8 mouse cellular contexts compared by ENCODE assay signal in genomic region chr7:25859962-25860870, GRCm38 (mm10). TPM values are rescaled to one million over a fixed set of nuclear protein-coding genes. Genes with fewer than 3 reads are reported as not detected.
DNase-seq lines count a peak whose midpoint lies in the region; ATAC-seq and TF ChIP-seq lines count a peak whose summit lies in the region.

No protein-coding gene starts in this region.

- WGBS in lung, adult 2 months: 25% methylated on average over 9 of the region's 9 CpGs
- 20% methylated on average over 9 of the region's 9 CpGs for whole genome bisulfite sequencing in embryonic facial prominence, embryonic 13.5 days

- TF ChIP-seq CTCF in lung, adult 2 months (IDR thresholded peaks at IDR 0.05; ENCODE audit: insufficient read depth, low read length): peak; percentile 34; the same call in 1 of the 2 replicates

- no peaks in the 10 kb centered on the region for H3K4me1 ChIP-seq in lung, adult 2 months (ENCODE audit: control insufficient read depth, insufficient read depth, low read length)
- 0 out of 2 replicates have a peak, but pooled peaks cover 9% of the 10 kb centered on the region for H3K4me1 ChIP-seq in embryonic facial prominence, embryonic 13.5 days

- H3K27me3 ChIP-seq in embryonic facial prominence, embryonic 13.5 days: no peaks in the 10 kb centered on the region

- H3K36me3 ChIP-seq in embryonic facial prominence, embryonic 13.5 days: no peaks in the 10 kb centered on the region

- ATAC-seq in embryonic facial prominence, embryonic 13.5 days (ENCODE audit: insufficient number of reproducible peaks, insufficient read depth, low FRiP score, low TSS enrichment, low read depth): 0 out of 2 replicates have a peak, but pooled peaks have one; percentile 6

- H3K4me3 ChIP-seq in lung, adult 2 months (replicated peaks; ENCODE audit: extremely low read depth, low read depth, low read length): no peak overlapping the region
- H3K4me3 ChIP-seq in embryonic facial prominence, embryonic 13.5 days: peak overlapping the region; percentile 29

- TF ChIP-seq POLR2A in lung, adult 2 months (IDR thresholded peaks at IDR 0.05; ENCODE audit: borderline replicate concordance, extremely low read depth, low read depth, low read length): no peak

- H3K27ac ChIP-seq in embryonic facial prominence, embryonic 13.5 days: no peak overlapping the region

- H3K9me3 ChIP-seq in embryonic facial prominence, embryonic 13.5 days: 0 out of 2 replicates have a peak, but pooled peaks cover 3% of the 10 kb centered on the region

- peak overlapping the region; percentile 61; the same call in 1 of the 2 replicates for H3K9ac ChIP-seq in embryonic facial prominence, embryonic 13.5 days

- peak overlapping the region; percentile 58 for H3K4me2 ChIP-seq in embryonic facial prominence, embryonic 13.5 days

- no peak for DNase-seq in lung, adult 2 months
- no peak for DNase-seq in lung, postnatal 25 days (ENCODE audit: low spot score)
- peak; percentile 12 for DNase-seq in hindlimb bud, embryonic 11.5 days (ENCODE audit: extremely low spot score, low read depth, low spot score)
- DNase-seq in lung, postnatal 36 days: peak; percentile 32
- DNase-seq in natural killer cell, adult 2 months (ENCODE audit: low spot score in 2 of 2): no peak
- DNase-seq in spleen, postnatal 4 days (ENCODE audit: low spot score in 2 of 2): no peak
- no peak for DNase-seq in Muller cell, postnatal 12 days (ENCODE audit: inconsistent ontology term)

RNA-seq across cellular contexts. Expression of gene Cyp2b10, which starts 37.2 kb away (rescaled TPM):
- 120 and 161 TPM in 2 replicates for polyA plus RNA-seq in lung, adult 2 months (2012; rRNA removed)
- not detected in 2 replicates for polyA plus RNA-seq in embryonic facial prominence, embryonic 13.5 days (2015; fragmentation: Nextera tagmentation; extraction: Ambion mirVana)

RNA-seq across cellular contexts. Expression of gene Cyp2s1, which starts 43.5 kb away (rescaled TPM):
- polyA plus RNA-seq in lung, adult 2 months (2012; rRNA removed): 116 and 135 TPM in 2 replicates
- 2.7 and 3.9 TPM in 2 replicates for polyA plus RNA-seq in embryonic facial prominence, embryonic 13.5 days (2015; fragmentation: Nextera tagmentation; extraction: Ambion mirVana)

Comparison
In these comparisons a context has a peak if more than half of its experiments do, and no peak if none do; other contexts are left out.
1. DNase-seq: peak in hindlimb bud, embryonic 11.5 days (single experiment) and lung, postnatal 36 days (single experiment); none in lung, adult 2 months (single experiment), lung, postnatal 25 days (single experiment), natural killer cell, adult 2 months (0 of 2), spleen, postnatal 4 days (0 of 2) and Muller cell, postnatal 12 days (single experiment).
2. RNA of gene Cyp2b10, which starts 37.2 kb away (polyA plus RNA-seq): 120 to 161 TPM in lung, adult 2 months; not detected in embryonic facial prominence, embryonic 13.5 days; every median in the first group is over 10 times any median in the second.
3. RNA of gene Cyp2s1, which starts 43.5 kb away (polyA plus RNA-seq): 116 to 135 TPM in lung, adult 2 months; 2.7 to 3.9 TPM in embryonic facial prominence, embryonic 13.5 days; every median in the first group is over 10 times any median in the second.